ENCODE assay signal across 13 mouse cellular contexts in genomic region chr12:99958068-99959060, GRCm38 (mm10). TPM values are rescaled to one million over a fixed set of nuclear protein-coding genes. Genes with fewer than 3 reads are reported as not detected.
DNase-seq lines count a peak whose midpoint lies in the region; ATAC-seq and TF ChIP-seq lines count a peak whose summit lies in the region.
"Had no signal": no experiment of that assay in that cellular context is flagged by ENCODE, and none has a peak within 500 bp of the region (broad histone marks: within the 10 kb centered on the region; RNA-seq: fewer than 3 reads in every experiment).

No protein-coding gene starts in this region.

- no peak overlapping the region for H3K4me3 ChIP-seq in heart, embryonic 10.5 days
- no peak overlapping the region for H3K4me3 ChIP-seq in heart, adult 2 months
- H3K4me3 ChIP-seq in liver, embryonic 16.5 days (ENCODE audit: low read depth, low read length) = no peak overlapping the region
- no peak overlapping the region for H3K4me3 ChIP-seq in liver, embryonic 12.5 days
- H3K4me3 ChIP-seq in forebrain, postnatal 0 days (ENCODE audit: low read depth, low read length) = no peak overlapping the region
- H3K4me3 ChIP-seq: erythroblast, embryonic 14.5 days had no signal

- ATAC-seq in liver, embryonic 16.5 days (ENCODE audit: low read depth) = 0 out of 2 replicates have a peak, but pooled peaks have one; percentile 19
- ATAC-seq in liver, embryonic 12.5 days = no peak
- peak; percentile 73 for ATAC-seq in forebrain, postnatal 0 days
- ATAC-seq: Patski had no signal

- 76% methylated on average over 9 of the region's 9 CpGs for WGBS in heart, embryonic 10.5 days
- 76% methylated on average over 9 of the region's 9 CpGs for WGBS in heart, adult 2 months
- WGBS in liver, embryonic 16.5 days (ENCODE audit: insufficient replicate concordance) = 59% methylated on average over 9 of the region's 9 CpGs
- WGBS in liver, embryonic 12.5 days (ENCODE audit: insufficient replicate concordance) = 65% methylated on average over 9 of the region's 9 CpGs
- 32% methylated on average over 9 of the region's 9 CpGs for WGBS in forebrain, postnatal 0 days

- no peak overlapping the region for H3K9ac ChIP-seq in heart, adult 2 months (ENCODE audit: low read depth, low read length)
- H3K9ac ChIP-seq in liver, embryonic 16.5 days (ENCODE audit: low read depth, low read length) = no peak overlapping the region
- H3K9ac ChIP-seq in liver, embryonic 12.5 days = no peak overlapping the region
- no peak overlapping the region for H3K9ac ChIP-seq in forebrain, postnatal 0 days
- H3K9ac ChIP-seq: liver, embryonic 14.5 days had no signal

- TF ChIP-seq POLR2A in heart, adult 2 months (IDR thresholded peaks at IDR 0.05; ENCODE audit: insufficient read depth, low read depth, low read length) = no peak

- no peak overlapping the region for H3K27ac ChIP-seq in heart, embryonic 10.5 days
- no peak overlapping the region for H3K27ac ChIP-seq in heart, adult 2 months
- H3K27ac ChIP-seq in liver, embryonic 16.5 days (ENCODE audit: low read length) = no peak overlapping the region
- no peak overlapping the region for H3K27ac ChIP-seq in liver, embryonic 12.5 days
- H3K27ac ChIP-seq in forebrain, postnatal 0 days (ENCODE audit: low read depth, low read length) = peak overlapping the region; percentile 30; the same call in 1 of the 2 replicates
- H3K27ac ChIP-seq: liver, embryonic 14.5 days had no signal

- no peak for TF ChIP-seq EP300 in heart, adult 2 months (IDR thresholded peaks at IDR 0.05; ENCODE audit: insufficient read depth, low read depth, low read length)

- no peak overlapping the region for H3K4me2 ChIP-seq in liver, embryonic 16.5 days (ENCODE audit: low read depth, low read length)
- no peak overlapping the region for H3K4me2 ChIP-seq in liver, embryonic 12.5 days
- H3K4me2 ChIP-seq in forebrain, postnatal 0 days (ENCODE audit: low read depth) = no peak overlapping the region

- DNase-seq in heart, embryonic 10.5 days (ENCODE audit: low spot score) = peak; percentile 51
- DNase-seq in heart, adult 2 months = no peak
- DNase-seq in adrenal gland, postnatal 10 days = peak; percentile 37
- DNase-seq in forebrain, postnatal 0 days = peak; percentile 43
- no peak for DNase-seq in Muller cell, postnatal 12 days (ENCODE audit: inconsistent ontology term)
- DNase-seq in ovary, postnatal 36 days (ENCODE audit: low spot score) = no peak
- DNase-seq: heart, postnatal 4 days had no signal

- TF ChIP-seq CTCF in heart, adult 2 months (IDR thresholded peaks at IDR 0.05) = no peak
- no peak for TF ChIP-seq CTCF in forebrain, postnatal 0 days (IDR thresholded peaks at IDR 0.05; ENCODE audit: low read depth)

- H3K9me3 ChIP-seq in heart, embryonic 10.5 days = no peaks in the 10 kb centered on the region
- H3K9me3 ChIP-seq in liver, embryonic 16.5 days (replicated peaks; ENCODE audit: control insufficient read depth, low read length) = no peaks in the 10 kb centered on the region
- H3K9me3 ChIP-seq in liver, embryonic 12.5 days (replicated peaks) = no peaks in the 10 kb centered on the region
- H3K9me3 ChIP-seq in forebrain, postnatal 0 days (ENCODE audit: low read length) = no peaks in the 10 kb centered on the region

- H3K79me2 ChIP-seq in heart, adult 2 months (replicated peaks; ENCODE audit: control insufficient read depth, insufficient read depth, low read length) = no peaks in the 10 kb centered on the region

- H3K36me3 ChIP-seq in heart, embryonic 10.5 days = peaks cover 6% of the 10 kb centered on the region; the same call in 1 of the 2 replicates
- no peaks in the 10 kb centered on the region for H3K36me3 ChIP-seq in heart, adult 2 months (ENCODE audit: control insufficient read depth, insufficient read depth, low read length)
- no peaks in the 10 kb centered on the region for H3K36me3 ChIP-seq in liver, embryonic 16.5 days (ENCODE audit: control insufficient read depth, insufficient read depth)
- peaks cover 7% of the 10 kb centered on the region for H3K36me3 ChIP-seq in liver, embryonic 12.5 days
- H3K36me3 ChIP-seq in forebrain, postnatal 0 days (ENCODE audit: insufficient read depth) = peaks cover 7% of the 10 kb centered on the region

- intact Hi-C loops in heart, adult 2 months (cut with DNase I) = no loop called here

- peaks cover 16% of the 10 kb centered on the region for H3K27me3 ChIP-seq in heart, embryonic 10.5 days (ENCODE audit: insufficient read depth, poor library complexity, severe bottlenecking)
- H3K27me3 ChIP-seq in heart, adult 2 months (ENCODE audit: control insufficient read depth, insufficient read depth, low read length) = no peaks in the 10 kb centered on the region
- peaks cover 3% of the 10 kb centered on the region; the same call in 1 of the 2 replicates for H3K27me3 ChIP-seq in liver, embryonic 16.5 days (ENCODE audit: control insufficient read depth, insufficient read depth, low read depth, low read length)
- H3K27me3 ChIP-seq in liver, embryonic 12.5 days (replicated peaks) = peaks cover 5% of the 10 kb centered on the region
- H3K27me3 ChIP-seq in forebrain, postnatal 0 days (ENCODE audit: insufficient read depth, low read length) = no peaks in the 10 kb centered on the region

- peaks cover 9% of the 10 kb centered on the region; the same call in 1 of the 2 replicates for H3K4me1 ChIP-seq in heart, embryonic 10.5 days
- H3K4me1 ChIP-seq in heart, adult 2 months (ENCODE audit: control insufficient read depth, insufficient read depth, low read length) = no peaks in the 10 kb centered on the region
- H3K4me1 ChIP-seq in liver, embryonic 16.5 days (ENCODE audit: control insufficient read depth, low read depth, low read length) = peaks cover 6% of the 10 kb centered on the region
- peaks cover 22% of the 10 kb centered on the region for H3K4me1 ChIP-seq in liver, embryonic 12.5 days
- peaks cover 10% of the 10 kb centered on the region; the same call in 1 of the 2 replicates for H3K4me1 ChIP-seq in forebrain, postnatal 0 days (ENCODE audit: insufficient read depth)

RNA-seq across cellular contexts. Expression of gene Kcnk13, which starts 5.9 kb away (rescaled TPM):
- 0.05 and 0.23 TPM in 2 replicates for polyA plus RNA-seq in heart, embryonic 10.5 days (2016; fragmentation: Nextera tagmentation; extraction: Ambion mirVana)
- total RNA-seq in heart, adult 2 months (2021) = under 1 TPM; 0.31 to 0.39 TPM
- polyA plus RNA-seq in heart, adult 2 months (2012; rRNA removed) = 0.35 TPM in 2 replicates
- polyA plus RNA-seq in liver, embryonic 16.5 days (2015; fragmentation: Nextera tagmentation; extraction: Ambion mirVana) = 0.83 and 0.84 TPM in 2 replicates
- polyA plus RNA-seq in liver, embryonic 12.5 days (2016; fragmentation: Nextera tagmentation; extraction: Ambion mirVana) = 0.46 and 0.59 TPM in 2 replicates
- 1 to 10 TPM in 1 of 2 experiments, under 1 TPM in 1; 0.78 to 1.3 TPM for total RNA-seq in adrenal gland, postnatal 10 days (2021)
- total RNA-seq in forebrain, postnatal 0 days (2014; rRNA removed) = 3.2 and 4.3 TPM in 2 replicates
- polyA plus RNA-seq in forebrain, postnatal 0 days (2015; fragmentation: Nextera tagmentation; extraction: Ambion mirVana) = 1.4 and 2.5 TPM in 2 replicates
- total RNA-seq: common myeloid progenitor, adult 5-6 weeks had no signal
- polyA plus RNA-seq: erythroblast, embryonic 14.5 days; Patski had no signal

Comparison
In these comparisons a context has a peak if more than half of its experiments do, and no peak if none do; other contexts are left out.
1. DNase-seq: peak in heart, embryonic 10.5 days (single experiment), adrenal gland, postnatal 10 days (single experiment) and forebrain, postnatal 0 days (single experiment); none in heart, adult 2 months (0 of 2), Muller cell, postnatal 12 days (single experiment) and ovary, postnatal 36 days (single experiment).